Mouse (Mus musculus) megakaryocyte progenitor cell, adult 5-6 weeks (primary cell): ENCODE data around the gene Ogfod3. TPM values are rescaled to one million over a fixed set of nuclear protein-coding genes. Genes with fewer than 3 reads are reported as not detected.
A peak's percentile ranks its signal among the peaks of the same experiment; 100 is the strongest.

Source experiments
- ATAC-seq: replicated peaks from 2 replicates; pipeline ENCODE4 v1.8.0; 2016; ENCODE audit warnings: mild to moderate bottlenecking, moderate TSS enrichment, inconsistent platforms; ENCODE audit not compliant: poor library complexity
- total RNA-seq, 2 experiments: library from RNA; stranded (forward) in 1 of 2; stranded (reverse) in 1 of 2; fragments of 157-497, 149-512 nt in 1 of 2; fragments of 200-1000 nt in 1 of 2; gene quantifications; 2 replicates each; pipeline versions ENCODE4 v1.2.3 to v1.2.4; 2015 to 2017

Ogfod3 gene
- total RNA-seq, 2 experiments from 2014 or later, result 5.6 to 14.0 TPM

- no peak for ATAC-seq
Observed at GRCm38 (mm10) chr11:121200781-121201180, 3.7 kb downstream of the Ogfod3 start.

DNA sequence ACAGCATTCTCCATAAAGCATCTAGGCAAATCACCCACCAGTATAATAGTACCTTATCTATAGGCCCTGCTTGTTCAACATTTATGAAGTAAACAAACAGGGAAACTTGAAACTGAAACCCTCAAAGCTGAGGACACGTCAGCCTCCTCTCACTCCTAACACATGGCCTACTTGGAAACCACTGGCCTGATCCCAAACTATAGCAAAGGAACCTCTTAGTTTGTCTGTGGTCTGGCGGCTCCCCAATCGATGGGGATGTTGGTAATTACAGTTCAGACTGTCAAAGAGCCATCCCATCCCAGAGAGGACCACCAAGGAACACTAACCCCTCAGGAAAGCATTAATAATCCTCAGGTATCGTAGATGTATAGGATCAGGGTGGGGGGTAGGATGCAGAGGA lies 4.7 kb downstream of the Ogfod3 start:
- ATAC-seq, result no peak

DNA sequence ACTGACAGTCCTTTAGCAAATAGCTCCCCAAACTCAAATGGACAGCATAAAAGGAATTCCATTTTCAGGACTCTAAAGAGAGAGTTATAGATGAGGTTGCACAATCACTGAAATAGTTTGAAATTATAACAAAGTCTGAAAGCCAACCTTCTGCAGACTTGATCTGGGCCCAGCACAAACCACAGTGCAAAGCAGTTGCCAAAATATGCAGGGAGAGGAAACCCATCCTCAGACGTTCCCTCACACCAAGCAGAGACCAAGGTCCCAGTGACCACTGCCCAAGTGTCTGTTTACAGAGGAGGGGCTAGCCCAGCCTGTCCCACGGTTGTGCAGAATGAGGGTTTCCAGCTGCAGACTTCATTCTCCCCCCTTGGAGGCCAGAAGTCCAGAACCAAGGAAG lies 5.9 kb downstream of the Ogfod3 start:
- ATAC-seq, result no peak

DNA sequence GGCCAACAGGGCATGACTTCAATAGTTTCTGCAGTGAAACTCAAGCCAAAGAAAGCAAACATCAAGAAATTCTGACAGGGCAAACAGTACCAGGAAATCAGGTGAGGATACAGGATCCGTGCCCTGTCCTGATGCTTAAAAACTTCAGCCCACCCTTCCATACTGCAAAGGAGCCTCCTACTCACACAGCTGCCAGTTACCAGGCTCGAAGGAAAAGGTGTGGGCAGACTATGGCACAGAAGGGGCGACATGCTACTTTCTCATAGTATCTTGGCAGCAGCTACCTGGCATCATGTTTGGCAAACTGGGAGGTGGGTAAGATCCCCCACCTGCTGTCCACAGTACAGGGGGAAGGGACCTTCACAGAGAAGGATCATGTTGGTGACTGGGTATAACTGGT lies 11.1 kb downstream of the Ogfod3 start:
- no peak for ATAC-seq

DNA sequence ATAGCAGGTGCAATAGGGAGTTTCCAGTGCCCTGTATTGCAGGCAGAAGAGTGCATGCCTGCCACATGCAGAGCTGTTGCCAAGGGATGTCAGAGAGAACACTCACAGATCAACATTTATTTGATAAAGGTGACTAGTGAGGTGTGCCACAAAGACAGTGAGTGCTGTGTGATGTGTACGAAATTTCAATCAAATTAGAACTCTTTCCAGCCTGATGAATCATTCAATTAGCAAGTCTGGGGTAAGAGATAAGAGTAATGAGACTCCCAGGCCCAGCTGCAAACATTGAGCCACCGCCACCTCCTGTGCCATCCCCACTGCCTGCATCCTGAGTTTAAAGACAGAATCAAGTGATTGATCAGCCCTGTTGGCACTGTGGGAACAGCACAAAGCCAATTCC lies 11.8 kb downstream of the Ogfod3 start:
- ATAC-seq, result peak; percentile 37; the same call in 1 of the 2 replicates

DNA sequence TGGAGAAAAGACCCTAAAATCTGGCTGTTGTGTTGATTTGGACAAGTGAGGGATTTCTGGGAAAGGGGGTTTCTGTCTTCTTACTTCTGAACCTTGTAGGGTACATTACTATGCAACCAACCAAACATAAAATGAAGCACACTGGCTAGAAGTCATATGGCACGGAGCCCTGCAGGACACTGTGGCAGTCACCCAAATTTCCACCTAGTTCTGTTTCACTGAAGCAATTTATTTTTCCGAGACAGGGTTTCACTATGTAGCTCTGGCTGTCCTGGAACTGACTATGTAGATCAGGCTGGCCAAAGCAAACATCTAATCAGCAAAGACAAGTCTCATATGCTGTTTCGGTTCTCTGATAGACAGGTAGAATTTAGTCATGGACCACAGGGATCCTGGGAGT lies 14.8 kb downstream of the Ogfod3 start:
- ATAC-seq, result no peak

DNA sequence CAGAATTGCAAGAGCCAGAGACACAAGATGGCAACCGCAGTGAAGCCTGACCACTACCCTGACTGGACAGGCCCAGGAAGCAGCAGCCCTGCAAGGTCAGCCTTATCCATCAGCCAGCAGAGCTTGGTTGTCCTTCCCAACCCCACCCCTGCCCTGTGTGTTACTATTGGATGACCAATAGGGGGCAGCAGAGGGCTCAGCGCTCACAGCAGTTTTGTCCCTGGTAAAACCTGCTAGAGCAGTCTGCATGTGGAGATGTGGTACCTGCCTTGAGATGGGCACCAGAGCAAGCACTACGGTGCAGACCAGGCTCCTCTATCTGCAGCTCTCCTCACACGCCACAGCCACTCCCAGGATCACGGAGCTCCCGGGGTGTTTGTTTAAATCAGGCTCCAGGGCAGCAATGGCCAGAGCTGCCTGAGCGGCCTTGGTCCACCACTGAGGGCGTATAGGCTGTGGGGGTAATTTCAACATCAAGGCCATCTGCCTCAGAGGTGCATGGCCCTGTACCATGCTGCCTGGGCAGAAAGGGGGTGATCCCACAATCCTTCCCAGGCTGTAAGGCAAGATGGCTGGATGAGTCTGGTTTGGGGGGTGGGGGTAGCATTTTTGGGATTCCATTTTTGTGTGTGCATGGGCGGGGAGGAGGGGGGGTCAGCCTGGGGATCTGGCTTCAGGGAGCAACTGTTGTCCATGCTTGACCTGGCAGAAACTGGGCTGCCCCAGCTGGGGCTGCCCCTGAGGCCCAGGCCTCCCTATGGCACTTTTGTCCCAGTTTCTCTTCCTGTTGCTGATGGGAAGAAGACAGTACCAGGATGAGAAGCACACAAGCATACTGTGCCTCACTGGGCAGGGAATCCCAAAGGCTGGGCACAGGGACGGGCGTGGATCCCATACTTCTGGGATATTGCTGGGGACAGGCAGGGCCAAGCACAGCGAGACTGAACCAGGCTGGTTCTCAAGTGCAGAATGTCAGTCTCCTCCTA lies 27.9 kb downstream of the Ogfod3 start:
- peak; percentile 94 for ATAC-seq

DNA sequence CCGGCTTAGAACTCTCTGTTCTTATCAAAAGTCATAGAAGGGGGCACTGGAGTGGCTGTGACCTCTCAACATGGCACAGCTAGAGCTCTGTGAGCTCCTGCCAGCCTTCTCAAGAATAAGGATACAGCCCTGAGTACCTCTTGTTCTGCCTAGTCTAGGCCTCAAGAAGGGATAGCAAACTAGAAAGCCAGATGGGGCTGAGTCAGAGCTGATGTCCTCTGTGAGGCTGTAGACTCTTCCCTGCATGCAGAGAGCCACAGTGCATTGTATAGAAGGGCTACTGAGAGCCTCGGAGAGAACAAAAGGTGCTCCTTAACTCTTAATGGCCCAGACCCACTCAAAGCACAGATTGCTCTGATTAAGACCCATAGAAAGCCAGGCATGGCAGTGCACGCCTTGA lies 30.3 kb downstream of the Ogfod3 start:
- ATAC-seq, result no peak

GRCm38 (mm10) chr11:121173203-121173602 lies 31.3 kb downstream of the Ogfod3 start:
- no peak for ATAC-seq

DNA sequence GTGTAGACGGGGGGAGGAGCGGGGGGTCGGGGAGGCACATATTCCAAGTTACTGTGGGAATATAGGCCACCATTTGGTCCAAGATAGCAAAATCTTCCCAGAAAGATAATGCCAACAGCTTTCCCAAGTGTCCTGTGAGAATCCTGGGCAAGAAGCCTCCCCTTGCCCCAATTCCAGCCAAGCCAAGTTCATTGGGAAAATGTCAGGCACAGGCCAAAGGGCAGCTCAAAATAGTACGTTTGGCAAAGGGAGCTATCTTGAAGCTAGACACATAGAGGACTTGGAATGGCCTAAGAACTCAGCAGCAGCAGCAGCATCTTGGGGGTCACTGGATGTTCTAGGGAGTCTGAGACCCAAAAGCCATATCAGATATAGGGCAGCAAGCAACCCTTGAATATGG lies 40.8 kb downstream of the Ogfod3 start:
- ATAC-seq, result no peak

DNA sequence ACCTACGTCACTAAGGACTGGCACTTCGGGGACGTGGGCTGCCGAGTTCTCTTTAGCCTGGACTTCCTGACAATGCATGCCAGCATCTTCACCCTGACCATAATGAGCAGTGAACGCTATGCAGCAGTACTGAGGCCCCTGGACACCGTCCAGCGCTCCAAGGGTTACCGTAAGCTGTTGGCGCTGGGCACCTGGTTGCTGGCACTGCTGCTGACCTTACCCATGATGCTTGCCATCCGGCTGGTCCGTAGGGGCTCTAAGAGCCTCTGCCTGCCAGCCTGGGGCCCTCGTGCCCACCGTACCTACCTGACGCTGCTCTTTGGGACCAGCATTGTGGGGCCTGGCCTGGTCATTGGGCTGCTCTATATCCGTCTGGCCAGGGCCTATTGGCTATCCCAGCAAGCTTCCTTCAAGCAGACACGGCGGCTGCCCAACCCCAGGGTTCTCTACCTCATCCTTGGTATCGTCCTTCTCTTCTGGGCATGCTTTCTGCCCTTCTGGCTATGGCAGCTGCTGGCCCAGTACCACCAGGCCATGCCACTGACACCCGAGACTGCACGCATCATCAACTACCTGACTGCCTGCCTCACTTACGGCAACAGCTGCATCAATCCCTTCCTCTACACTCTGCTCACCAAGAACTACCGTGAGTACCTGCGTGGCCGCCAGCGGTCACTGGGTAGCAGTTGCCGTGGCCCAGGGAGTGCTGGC lies 43.7 kb downstream of the Ogfod3 start:
- ATAC-seq, result no peak

DNA sequence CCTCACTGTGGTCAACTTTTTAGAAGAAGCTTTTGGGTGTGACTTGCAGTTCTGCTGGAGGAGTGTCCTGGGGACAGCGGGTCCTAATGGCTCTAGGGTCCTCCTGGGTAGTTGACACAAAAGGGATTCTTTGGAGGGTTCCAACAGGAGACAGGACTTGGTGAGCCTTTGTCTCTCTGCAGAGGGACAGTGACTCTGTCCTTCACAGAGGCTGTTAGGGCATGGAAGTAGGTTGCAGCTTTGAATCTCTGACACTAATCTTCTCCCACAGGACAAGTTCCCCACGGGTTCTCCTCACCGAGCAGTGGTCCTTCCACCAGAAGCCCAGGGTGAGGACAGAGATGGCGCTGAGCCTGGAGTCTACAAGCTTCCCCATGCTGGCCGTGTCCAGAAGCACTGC lies 44.5 kb downstream of the Ogfod3 start, which contains the start of gene Uts2r:
TSS of gene Uts2r (plus strand) at position 301 of the 400 bp plus-strand sequence.
- no peak for ATAC-seq

DNA sequence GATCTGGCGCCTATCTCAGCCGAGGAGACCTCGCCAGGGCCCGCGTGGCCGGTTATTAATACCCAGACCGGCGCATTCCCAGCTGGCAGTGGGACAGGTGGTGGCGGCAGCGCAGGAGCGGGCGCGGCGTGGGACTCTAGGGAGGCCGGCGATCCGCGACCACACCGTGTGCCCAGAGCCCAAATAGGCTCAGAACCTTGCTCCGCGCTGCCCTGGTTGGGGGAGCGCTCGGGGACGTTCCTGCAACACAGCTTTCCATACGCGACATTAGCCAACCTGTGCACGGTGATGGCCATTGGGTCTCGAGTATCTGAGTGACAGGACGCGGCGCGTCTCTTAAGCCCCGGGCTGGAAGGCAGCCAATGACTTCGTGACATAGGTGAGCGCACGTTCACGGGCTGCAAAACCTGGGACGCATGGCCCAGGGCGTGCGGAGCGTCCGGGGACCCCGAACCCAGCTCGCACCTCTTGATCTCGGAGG lies 48.1 kb downstream of the Ogfod3 start:
- ATAC-seq, result peak; percentile 29; the same call in 1 of the 2 replicates

DNA sequence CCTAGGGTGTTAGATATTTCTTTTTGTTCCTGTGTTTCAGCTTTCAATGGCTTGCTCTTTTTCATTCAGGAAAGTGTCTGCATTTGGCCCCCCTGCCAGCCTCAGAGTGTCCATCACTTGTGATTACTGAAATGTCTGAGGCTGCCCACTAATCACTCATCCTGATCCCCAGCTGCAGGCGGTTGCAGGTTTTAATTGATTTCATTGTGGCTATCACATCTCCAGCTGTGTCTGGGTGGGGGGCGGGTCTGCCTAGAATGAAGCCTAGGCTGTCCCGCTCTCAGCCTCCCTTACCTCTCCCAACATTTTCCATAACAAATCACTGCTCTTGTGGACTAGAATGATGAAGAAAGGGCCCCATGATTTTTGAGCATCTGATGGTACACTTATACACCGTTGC lies 50.3 kb downstream of the Ogfod3 start:
- no peak for ATAC-seq

- peak; percentile 65; the same call in 1 of the 2 replicates for ATAC-seq
Observed at GRCm38 (mm10) chr11:121148193-121148592, 56.3 kb downstream of the Ogfod3 start.

DNA sequence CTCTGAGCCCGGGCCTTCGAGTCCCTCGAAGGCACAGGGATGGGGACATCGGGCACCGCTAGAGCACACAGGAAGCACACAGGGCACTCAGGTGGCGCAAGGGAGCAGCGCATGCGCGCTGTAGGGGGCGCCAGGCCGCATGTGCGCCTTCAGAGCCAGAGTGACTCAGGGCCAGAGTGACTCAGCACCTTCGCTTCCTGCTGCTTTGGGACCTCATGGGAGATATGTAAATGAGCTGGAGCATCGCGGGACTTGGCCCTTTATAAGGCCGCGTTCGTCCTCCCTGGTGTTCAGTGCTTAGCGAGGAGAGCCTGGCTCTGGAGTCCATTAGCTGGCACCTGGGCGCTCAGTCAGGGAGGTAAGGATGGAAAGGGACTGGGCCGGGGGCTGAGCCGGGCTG lies 58.6 kb downstream of the Ogfod3 start, which contains the start of gene Tex19.1:
TSS of gene Tex19.1 (plus strand) at position 279 of the 400 bp plus-strand sequence.
- ATAC-seq, result peak; percentile 52; the same call in 1 of the 2 replicates

- ATAC-seq, result no peak
Observed at GRCm38 (mm10) chr11:121143325-121144015, 61.0 kb downstream of the Ogfod3 start.

DNA sequence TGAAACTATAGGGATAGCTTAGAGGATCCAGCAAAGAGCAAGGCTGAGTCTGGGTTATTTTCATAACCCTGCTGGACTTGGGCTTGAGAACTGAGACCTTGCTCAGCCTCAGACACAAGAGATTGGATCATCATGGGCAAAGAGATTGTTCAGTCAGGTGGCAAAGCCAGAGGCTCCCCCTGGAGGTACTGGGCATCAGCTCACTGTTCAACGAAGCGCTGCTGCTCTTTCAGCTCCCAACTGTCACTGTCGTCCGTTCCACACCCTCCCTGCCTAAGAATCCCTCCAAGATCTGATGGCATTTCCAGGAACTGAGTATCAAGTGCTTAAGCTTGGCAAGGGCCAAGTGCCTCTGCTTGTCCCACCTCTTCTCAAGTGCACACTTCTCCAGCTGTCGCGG lies 65.8 kb downstream of the Ogfod3 start:
- 0 out of 2 replicates have a peak, but pooled peaks have one; percentile 23 for ATAC-seq

- no peak for ATAC-seq
Observed at GRCm38 (mm10) chr11:121137682-121138081, 66.8 kb downstream of the Ogfod3 start.

DNA sequence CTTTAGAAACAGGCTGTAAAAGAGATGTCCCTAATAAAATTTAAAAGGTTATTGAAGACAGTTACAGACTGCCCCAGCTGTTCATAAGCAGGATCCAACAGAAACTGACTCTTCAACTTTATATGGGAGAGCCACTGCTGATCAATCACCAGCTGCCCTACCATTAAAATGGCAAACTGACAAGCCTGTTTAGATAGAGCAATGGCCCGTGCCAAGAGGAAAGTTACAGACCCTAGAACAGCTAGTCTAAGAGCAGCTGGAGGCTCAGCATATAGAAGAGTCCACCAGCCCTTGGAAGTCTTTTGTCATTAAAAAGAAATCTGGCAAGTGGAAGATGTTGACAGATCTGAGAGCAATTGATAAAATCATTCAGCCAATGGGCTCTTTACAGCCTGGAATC lies 69.9 kb downstream of the Ogfod3 start:
- no peak for ATAC-seq

GRCm38 (mm10) chr11:121129616-121130015 lies 74.9 kb downstream of the Ogfod3 start:
- ATAC-seq, result no peak
